Mouse (Mus musculus): ENCODE results near the gene Wdr81.

GRCm38 (mm10) chr11:75458169-75458568, 3.7 kb upstream of the Wdr81 start:
- TF ChIP-seq CTCF (IDR thresholded peaks at IDR 0.05; ENCODE audit: extremely low read depth, insufficient read depth, insufficient read length, insufficient replicate concordance) (peak; percentile 18; the same call in 1 of the 2 replicates), POLR2A (IDR thresholded peaks at IDR 0.05; ENCODE audit: low read depth, low read length) (no peak)

Measured in spleen, adult 2 months (tissue).